Mouse (Mus musculus) C2C12 (cell line): Measurements from ENCODE around the gene Adgrv1.

ENCODE experiments used
- CTCF ChIP-seq: IDR thresholded peaks from one replicate; pipeline ENCODE4 v1.5.1; 2011; ENCODE audit not compliant: control insufficient read depth, insufficient read depth, insufficient read length
- MAX ChIP-seq: IDR thresholded peaks from one replicate; pipeline ENCODE4 v1.6.1; 2011; ENCODE audit warnings: mild to moderate bottlenecking, control low read depth
- MYOG ChIP-seq: IDR thresholded peaks from one replicate; pipeline ENCODE4 v1.6.1; 2011; ENCODE audit not compliant: control insufficient read depth, insufficient read length; ENCODE audit errors: extremely low read depth
- USF1 ChIP-seq: IDR thresholded peaks from one replicate; pipeline ENCODE4 v1.6.1; 2011; ENCODE audit warnings: low read depth, mild to moderate bottlenecking, control low read depth, moderate library complexity

DNA sequence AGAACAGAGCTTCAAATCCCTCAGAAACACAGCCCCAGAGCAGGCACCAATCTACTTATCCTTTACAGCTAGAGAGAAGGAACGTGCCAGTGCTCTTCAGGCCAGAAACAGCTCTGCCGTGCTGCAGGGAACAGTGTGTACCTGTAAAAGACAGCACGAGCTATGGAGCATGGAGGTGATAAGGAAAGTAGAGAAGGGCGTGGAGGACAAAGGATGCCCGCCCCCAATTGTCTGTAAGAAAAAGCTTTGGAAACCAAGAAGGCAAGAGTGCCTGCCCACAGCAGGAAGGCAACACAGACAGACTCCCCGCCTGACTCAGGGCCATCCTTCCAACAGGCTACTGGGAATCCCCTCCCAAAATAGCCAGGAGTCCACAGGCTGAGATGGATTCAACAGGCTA is 501.1 kb downstream of the Adgrv1 start:
- TF ChIP-seq CTCF (no peak), USF1 (no peak), MAX (no peak), MYOG (no peak)
